Mouse (Mus musculus): ENCODE results near the gene B4galt3.

The B4galt3 gene

DNA sequence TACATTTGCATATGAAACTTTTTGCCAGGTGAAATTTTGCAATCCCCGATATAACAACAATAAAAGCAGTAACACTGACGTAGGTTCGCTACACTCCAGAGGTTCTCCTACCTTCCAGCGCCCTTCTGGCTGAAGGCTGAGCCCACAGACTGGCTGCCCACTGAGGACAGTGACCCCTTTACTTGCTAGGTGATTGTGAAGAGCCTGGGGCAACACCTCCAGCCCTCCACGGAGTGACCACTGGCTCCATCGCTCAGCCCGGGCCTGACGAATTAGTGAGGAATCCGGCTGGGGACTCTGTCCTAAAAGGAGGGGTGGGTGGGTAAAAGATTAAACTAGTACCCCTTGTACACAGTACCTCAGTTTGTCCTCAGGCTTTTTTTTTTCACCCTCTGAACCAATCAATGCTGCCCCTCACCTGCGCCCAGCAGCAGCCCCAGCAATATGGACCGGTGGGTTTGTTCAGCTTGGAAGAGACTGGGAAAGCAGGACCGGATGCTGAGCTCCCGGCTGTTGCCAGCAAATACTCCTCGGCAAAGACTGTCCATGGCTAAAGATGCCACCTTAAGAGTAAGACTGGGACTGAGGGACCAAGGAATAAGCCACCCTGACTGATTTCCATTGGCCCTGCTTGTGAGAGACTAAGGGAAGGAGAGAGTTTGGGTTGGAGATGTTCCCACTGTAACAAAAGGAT is 9.0 kb downstream of the B4galt3 start:
- in situ Hi-C loops (cut with MboI; ENCODE audit: unreplicated experiment in 2 of 2), result loop anchor here in 1 of 2 experiments (25.0 kb wide), 1 partner anchor 1742 kb away; the partner anchor contains the start of gene Nuf2

- in situ Hi-C loops (cut with MboI; ENCODE audit: unreplicated experiment in 2 of 2), result loop anchor here in 1 of 2 experiments (25.0 kb wide), 1 partner anchor 1742 kb away; the partner anchor contains the start of gene Nuf2
Measured at GRCm38 (mm10) chr1:171279721-171280120, 9.6 kb downstream of the B4galt3 start.

GRCm38 (mm10) chr1:171280250-171280915 is 10.3 kb downstream of the B4galt3 start:
- in situ Hi-C loops (cut with MboI; ENCODE audit: unreplicated experiment in 2 of 2), result loop anchor here in 1 of 2 experiments (25.0 kb wide), 1 partner anchor 1743 kb away; the partner anchor contains the start of gene Nuf2

GRCm38 (mm10) chr1:171280916-171281527 is 10.9 kb downstream of the B4galt3 start, which contains the start of gene Ppox:
Ppox (minus strand) TSS chr1:171281186.
- in situ Hi-C loops (cut with MboI; ENCODE audit: unreplicated experiment in 2 of 2), result loop anchor here in 1 of 2 experiments (25.0 kb wide), 1 partner anchor 1744 kb away; the partner anchor contains the start of gene Nuf2

- in situ Hi-C loops (cut with MboI; ENCODE audit: unreplicated experiment in 2 of 2), result loop anchor here in 1 of 2 experiments (25.0 kb wide), 1 partner anchor 1744 kb away; the partner anchor contains the start of gene Nuf2
Measured at GRCm38 (mm10) chr1:171281528-171281923, 11.4 kb downstream of the B4galt3 start.

GRCm38 (mm10) chr1:171282086-171282805 is 12.1 kb downstream of the B4galt3 start:
- in situ Hi-C loops (cut with MboI; ENCODE audit: unreplicated experiment in 2 of 2), result loop anchor here in 1 of 2 experiments (25.0 kb wide), 1 partner anchor 1745 kb away; the partner anchor contains the start of gene Nuf2

DNA sequence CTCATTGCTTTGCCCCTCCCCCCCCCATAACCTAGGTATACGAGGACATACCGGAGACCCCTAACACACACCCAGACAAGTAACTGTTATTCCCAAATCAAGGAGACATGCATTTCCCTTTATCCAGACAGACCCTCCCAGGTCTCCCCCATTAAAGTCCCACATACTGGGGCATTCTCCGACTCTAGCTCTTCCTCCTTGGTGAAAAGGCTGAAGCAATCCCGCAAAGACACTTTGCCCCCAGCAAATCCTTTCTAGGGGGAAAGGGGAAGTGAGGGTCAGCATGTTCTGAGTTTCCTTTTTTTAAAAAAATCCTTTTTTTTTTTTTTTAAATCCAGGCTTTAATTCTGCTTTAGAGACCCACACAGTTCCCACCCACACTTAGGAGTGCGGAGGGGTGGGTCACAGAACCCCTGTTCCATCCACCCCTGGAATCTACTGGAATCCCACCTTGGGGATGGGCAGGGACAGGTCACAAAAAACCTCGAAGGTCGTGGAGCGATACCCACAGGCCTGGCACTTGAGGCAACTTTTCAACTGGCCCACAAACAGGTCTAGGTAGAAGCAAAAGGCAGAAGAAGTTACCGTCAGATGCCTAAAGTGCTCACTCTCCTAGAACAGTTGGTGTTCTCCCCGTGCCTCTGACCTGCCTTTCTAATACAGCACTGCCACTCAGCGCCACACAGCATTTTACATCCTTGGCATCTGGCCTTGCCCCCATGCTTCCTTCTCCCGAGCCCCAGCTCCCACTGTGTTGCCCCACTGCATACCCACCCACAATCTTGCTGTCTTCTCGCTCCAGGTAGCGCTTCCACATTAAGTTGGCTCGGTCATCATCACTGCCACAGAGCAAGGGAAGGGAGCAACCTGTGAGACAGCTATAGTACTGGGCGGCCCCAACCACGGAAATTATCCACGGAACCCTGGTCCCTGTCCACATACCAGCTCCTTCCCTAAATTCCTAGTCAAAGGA is 13.3 kb downstream of the B4galt3 start:
- in situ Hi-C loops (cut with MboI; ENCODE audit: unreplicated experiment in 2 of 2), result loop anchor here in 1 of 2 experiments (25.0 kb wide), 1 partner anchor 1746 kb away; the partner anchor contains the start of gene Nuf2

DNA sequence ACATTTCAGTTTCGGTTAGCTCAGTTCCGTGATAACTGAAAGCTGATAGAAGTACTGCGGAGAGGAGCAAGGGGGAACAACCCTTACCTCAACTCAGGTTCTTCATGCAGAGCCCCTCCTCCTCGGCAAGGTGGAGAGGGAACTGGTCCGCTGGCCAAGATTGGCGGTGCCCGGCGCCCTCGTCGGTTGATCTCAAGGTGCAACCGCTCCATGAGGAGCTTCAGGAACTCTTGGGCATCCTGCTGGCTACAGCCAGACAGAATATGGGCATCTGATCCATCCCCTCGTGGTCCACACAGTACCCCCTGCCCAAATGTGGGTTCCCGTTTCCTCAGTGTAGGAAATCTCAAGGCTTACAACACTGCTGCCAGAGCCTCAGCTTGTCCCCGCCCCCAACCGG is 14.4 kb downstream of the B4galt3 start:
- in situ Hi-C loops (cut with MboI; ENCODE audit: unreplicated experiment in 2 of 2), result loop anchor here in 1 of 2 experiments (25.0 kb wide), 1 partner anchor 1747 kb away; the partner anchor contains the start of gene Nuf2

GRCm38 (mm10) chr1:171285096-171285892 is 15.2 kb downstream of the B4galt3 start:
- in situ Hi-C loops (cut with MboI; ENCODE audit: unreplicated experiment in 2 of 2), result loop anchor here in 1 of 2 experiments (25.0 kb wide), 1 partner anchor 1748 kb away; the partner anchor contains the start of gene Nuf2

- in situ Hi-C loops (cut with MboI; ENCODE audit: unreplicated experiment in 2 of 2), result loop anchor here in 1 of 2 experiments (25.0 kb wide), 1 partner anchor 1749 kb away; the partner anchor contains the start of gene Nuf2
Measured at GRCm38 (mm10) chr1:171286517-171286916, 16.4 kb downstream of the B4galt3 start.

DNA sequence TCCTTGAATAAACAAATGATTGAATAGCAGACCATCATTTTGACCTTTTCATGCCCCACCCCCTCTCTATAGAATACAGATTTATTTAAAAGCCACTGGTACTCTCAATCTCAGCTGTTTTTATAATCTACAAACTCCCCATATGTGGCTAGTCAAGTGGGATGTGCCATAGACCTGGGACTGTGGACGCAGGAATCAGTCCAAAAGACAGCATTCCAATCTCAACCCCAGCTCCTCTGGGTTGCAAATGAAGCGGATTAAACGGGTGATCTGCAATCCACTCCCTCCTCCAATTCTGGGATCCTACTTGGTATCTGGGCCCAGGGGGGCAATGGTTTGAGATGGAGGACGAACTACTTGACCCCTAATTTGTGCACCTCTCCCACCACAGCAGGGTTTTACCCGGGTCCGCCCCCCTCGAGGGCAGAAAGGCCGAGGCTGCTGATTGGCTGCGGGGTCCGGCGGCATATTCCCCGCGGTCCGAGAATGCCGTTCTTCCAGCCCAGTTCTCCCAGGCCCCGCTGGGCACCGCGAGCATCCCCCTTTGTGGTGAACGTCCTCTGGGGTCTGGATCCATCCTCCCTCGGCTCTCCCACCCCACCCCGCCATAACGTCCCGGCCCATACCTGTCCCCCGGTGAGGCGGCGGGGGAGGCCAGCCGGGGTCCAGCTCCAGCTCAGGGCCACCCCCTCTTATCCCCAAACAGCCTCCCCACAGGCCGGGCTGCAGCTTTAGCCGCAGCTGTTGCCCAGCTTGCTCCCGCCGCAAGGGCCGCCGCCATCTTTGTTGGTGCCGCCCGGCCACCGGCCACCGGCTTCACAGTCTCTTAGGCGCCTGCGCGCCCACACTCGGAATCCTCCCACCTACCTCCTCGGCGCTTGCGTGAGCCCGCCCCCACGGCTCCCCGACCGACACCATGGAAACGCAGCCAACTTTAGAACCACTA is 17.3 kb downstream of the B4galt3 start, which contains the start of gene Usp21:
TSS of gene Usp21 (minus strand) at position 856 of the 946 bp plus-strand sequence.
- in situ Hi-C loops (cut with MboI; ENCODE audit: unreplicated experiment in 2 of 2), result loop anchor here in 1 of 2 experiments (25.0 kb wide), 1 partner anchor 1750 kb away; the partner anchor contains the start of gene Nuf2

DNA sequence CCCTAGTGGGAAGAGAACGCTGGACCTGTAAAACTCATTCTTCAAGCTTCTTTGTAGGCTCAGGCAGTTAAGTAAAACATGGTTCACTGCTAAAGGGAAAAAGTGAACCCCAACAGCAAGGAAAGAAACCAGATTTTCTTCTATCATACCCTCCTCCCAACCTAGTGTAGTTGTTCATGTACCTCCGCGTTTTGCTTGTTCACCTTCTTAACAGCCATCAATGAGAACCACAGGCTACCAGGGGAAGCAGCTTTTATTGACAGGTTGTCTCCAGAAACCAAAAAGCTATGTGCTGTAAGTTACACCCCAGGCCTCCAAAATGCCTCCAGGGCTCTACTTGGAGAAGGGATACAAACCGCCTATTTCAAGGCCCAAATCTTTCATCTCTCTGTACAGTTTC is 18.2 kb downstream of the B4galt3 start:
- in situ Hi-C loops (cut with MboI; ENCODE audit: unreplicated experiment in 2 of 2), result loop anchor here in 1 of 2 experiments (25.0 kb wide), 1 partner anchor 1751 kb away; the partner anchor contains the start of gene Nuf2

GRCm38 (mm10) chr1:171293351-171293750 is 23.2 kb downstream of the B4galt3 start:
- in situ Hi-C loops (cut with MboI; ENCODE audit: unreplicated experiment in 2 of 2), result loop anchor here in 1 of 2 experiments (25.0 kb wide), 1 partner anchor 1756 kb away; the partner anchor contains the start of gene Nuf2

DNA sequence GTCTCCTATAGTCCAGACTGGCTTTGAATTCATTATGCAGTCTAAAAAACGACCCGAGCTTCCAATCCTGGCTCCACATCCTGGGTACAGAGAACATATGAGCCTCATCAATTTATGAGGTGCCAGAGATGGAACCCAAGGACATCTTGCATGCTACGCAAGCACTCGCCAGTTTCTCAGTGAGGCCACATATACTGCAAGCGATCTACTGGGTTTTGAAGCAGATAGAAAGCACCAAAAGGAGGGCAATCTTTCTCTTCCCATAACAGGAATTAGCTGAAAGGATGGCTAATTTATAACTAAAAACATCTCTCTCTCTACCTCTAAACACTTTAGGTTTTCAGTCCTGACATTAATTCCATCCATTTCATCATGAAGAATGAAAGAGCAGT is 23.8 kb downstream of the B4galt3 start:
- in situ Hi-C loops (cut with MboI; ENCODE audit: unreplicated experiment in 2 of 2), result loop anchor here in 1 of 2 experiments (25.0 kb wide), 1 partner anchor 1757 kb away; the partner anchor contains the start of gene Nuf2

- in situ Hi-C loops (cut with MboI; ENCODE audit: unreplicated experiment in 2 of 2), result loop anchor here in 1 of 2 experiments (25.0 kb wide), 1 partner anchor 1757 kb away; the partner anchor contains the start of gene Nuf2
Measured at GRCm38 (mm10) chr1:171294298-171295062, 24.4 kb downstream of the B4galt3 start, which contains the start of gene Ufc1. Ufc1 (minus strand) TSS chr1:171295024.
